Mouse (Mus musculus): ENCODE measurements around the gene Ctbp2. TPM values are rescaled to one million over a fixed set of nuclear protein-coding genes. Genes with fewer than 3 reads are reported as not detected.

The Ctbp2 gene
- polyA plus RNA-seq, 1 experiment from 2014 or later = 75.4 TPM

Other genes with a start within 250 kb of the Ctbp2 start
- 8.6 and 9.0 TPM in 2 replicates for gene Zranb1, start 193.2 kb downstream of the Ctbp2 start, polyA plus RNA-seq (2015; fragmentation: Nextera tagmentation; extraction: Ambion mirVana)
- gene Fgfr2, start 1.0 kb downstream of the Ctbp2 start, polyA plus RNA-seq (2015; fragmentation: Nextera tagmentation; extraction: Ambion mirVana) = 175 and 182 TPM in 2 replicates

Measured in lung, embryonic 16.5 days (tissue).